Mouse (Mus musculus) mouse trophoblast stem cell (cell line): ENCODE measurements around the gene Cmas.

Source experiments
- in situ Hi-C, 2 experiments: fragments of 300-500 bp; cut with MseI, MboI; formaldehyde crosslinking; loops; 2 replicates in 1 of 2; 3 replicates in 1 of 2; pipeline ENCODE4 v1.15.1; 2025

Cmas gene

DNA sequence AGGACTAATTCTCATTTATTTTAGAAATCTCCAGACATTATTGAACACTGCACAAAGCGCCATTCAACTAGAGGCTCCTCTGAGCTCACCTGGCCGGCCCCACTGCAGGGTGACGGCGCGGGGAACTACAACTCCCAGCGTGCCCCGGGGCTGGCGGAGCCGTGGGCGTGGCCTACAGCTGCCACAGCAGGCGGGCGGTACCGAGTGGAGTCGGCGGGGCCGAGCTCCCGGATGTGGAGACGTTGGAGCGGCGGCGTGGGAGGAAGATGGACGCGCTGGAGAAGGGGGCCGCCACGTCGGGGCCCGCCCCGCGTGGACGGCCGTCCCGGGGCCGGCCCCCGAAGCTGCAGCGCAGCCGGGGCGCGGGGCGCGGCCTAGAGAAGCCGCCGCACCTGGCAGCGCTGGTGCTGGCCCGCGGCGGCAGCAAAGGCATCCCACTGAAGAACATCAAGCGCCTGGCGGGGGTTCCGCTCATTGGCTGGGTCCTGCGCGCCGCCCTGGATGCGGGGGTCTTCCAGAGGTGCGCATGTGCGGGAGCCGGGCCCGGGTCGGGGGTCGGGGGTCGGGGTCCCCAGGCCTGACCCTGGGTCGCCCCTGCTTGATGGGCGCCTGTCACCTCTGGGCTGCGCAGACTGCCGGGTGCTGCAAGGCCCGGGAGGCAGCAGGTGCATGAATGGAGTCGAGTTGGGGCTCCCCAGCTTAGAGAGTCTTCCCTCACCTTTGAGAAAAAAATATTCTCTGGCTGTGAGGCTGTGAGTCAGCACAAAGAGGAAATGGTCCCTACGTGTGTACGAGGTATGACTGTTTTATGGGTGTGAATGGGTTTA, at the start of gene Cmas:
Cmas (plus strand) TSS at position 180 of the 827 bp plus-strand sequence.
- in situ Hi-C loops, result no loop called here

GRCm38 (mm10) chr6:142706688-142707087, 49.8 kb upstream of the Cmas start:
- in situ Hi-C loops, result no loop called here

DNA sequence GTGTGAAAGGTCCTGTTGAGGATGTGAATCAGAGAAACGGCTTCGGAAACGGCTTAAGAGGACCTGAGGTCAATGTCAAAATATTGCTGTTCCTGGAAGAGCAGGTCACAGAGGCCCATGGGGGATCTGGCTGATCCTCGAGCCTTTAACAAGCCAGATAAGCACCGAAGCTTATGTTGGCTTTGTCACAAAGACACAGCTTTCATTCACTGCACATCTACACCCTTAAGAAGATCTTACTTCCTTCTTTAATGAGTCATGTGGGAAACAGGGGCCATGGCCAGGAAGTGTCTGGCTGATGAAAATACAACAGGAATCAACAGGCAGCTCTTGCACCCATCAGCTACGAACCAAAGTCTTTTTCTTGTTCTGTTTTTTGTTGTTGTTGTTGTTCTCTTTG, 48.1 kb upstream of the Cmas start:
- in situ Hi-C loops, result no loop called here

DNA sequence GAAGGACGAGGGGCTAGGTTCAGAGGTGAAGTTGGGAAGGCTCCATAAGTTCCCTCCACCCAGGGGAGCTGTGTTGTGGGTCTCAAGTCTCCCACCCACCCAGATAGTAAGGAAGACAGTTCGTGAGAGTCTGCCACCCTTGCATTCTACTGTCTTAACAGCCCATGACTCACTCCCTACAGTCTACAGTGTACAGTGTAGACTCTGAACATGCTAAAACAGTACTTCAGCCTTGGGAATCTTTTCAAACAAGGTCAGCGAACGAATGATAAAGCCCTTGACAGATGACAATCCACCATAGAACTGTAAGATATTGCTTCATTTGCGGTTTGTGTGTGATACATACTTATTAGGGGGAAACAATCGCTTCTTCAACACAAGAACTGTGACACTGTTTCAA, 45.8 kb upstream of the Cmas start:
- in situ Hi-C loops, result no loop called here

DNA sequence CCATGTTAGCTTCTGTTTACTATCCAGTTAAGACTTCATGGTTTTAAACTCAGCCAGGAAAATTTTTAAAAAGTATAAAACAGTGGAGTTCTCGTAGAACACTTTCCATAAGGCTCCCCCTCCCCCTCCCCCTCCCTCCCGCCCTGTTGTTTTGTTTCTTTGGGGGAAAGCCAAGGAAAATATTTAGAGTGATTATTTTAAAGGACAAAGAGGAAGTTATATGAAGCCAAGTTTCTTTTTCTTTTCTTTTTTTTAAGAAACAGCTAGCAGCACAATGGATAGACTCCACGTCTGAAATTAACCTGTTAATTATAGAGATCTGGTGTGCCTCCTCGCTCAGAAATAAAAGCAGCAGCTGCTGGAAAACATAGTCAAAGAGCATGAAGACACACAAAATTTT, 45.4 kb upstream of the Cmas start:
- in situ Hi-C loops, result no loop called here

GRCm38 (mm10) chr6:142715026-142715425, 41.5 kb upstream of the Cmas start:
- in situ Hi-C loops, result no loop called here

GRCm38 (mm10) chr6:142717186-142717585, 39.3 kb upstream of the Cmas start:
- in situ Hi-C loops, result no loop called here

DNA sequence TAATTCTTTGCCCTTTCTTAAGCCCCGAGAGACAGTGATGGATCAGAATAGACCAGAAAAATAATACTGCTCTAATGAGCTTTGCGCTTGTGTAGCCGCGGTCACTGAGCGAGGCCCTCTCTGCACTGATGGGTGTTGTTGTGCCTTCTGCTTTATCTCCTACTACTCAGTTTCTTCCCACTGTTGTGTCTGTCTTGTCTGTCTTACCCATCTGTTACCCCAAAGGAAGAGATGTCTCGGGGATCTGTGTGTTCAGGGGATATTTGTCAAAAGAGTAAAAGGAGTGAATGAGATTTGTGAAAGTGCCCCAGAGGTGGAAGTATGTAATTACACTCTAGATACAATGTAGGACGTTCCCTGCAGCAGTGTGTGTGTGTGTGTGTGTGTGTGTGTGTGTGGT, 38.3 kb upstream of the Cmas start:
- in situ Hi-C loops, result no loop called here

GRCm38 (mm10) chr6:142720641-142721040, 35.8 kb upstream of the Cmas start:
- in situ Hi-C loops, result no loop called here

GRCm38 (mm10) chr6:142721731-142722130, 34.8 kb upstream of the Cmas start:
- in situ Hi-C loops, result no loop called here

- in situ Hi-C loops, result loop anchor here (25.0 kb wide), 2 partner anchors 339 to 364 kb away; partner anchors contain the start of genes Golt1b (in 1 of the 2) and Recql (in 1 of the 2)
Observed at GRCm38 (mm10) chr6:142726032-142726431, 30.5 kb upstream of the Cmas start.

DNA sequence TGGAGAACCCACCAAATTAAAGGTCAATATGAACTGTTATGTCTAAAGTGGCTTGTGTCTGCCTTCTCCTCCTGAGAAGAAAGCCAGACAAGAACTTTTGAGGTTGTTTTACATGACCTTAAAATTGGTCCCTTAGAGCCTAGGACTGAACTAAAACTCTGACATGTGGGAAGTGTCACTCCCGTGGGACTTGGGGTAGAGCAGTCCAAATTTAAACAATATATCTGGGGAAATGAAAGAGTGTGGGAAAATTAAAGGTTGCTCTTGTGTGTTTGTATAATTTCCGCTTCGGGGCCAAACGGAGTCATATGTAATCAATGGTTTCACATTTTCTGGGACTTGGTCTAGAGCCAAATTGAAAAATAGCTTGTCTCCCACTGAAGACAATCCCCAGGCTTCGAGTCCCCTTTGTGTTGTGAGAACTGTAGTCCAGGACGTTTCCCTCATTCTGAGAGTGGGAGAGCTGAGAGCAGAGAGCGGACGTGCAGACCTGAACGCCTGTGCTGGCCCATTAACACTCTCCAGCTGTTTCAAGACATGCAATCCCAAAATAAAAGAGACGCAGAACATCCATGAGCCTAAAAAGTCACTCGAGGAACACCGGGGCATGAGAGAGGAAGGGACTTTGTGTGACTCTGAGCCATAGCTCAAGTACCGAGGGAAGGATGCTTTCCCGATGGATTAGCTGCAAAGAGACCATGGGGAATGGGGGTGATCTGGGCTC, 23.8 kb upstream of the Cmas start:
- in situ Hi-C loops, result loop anchor here (5.0 to 25.0 kb wide), 4 partner anchors 205 to 370 kb away; partner anchors contain the start of genes Golt1b (in 1 of the 2) and Recql (in 1 of the 2)

DNA sequence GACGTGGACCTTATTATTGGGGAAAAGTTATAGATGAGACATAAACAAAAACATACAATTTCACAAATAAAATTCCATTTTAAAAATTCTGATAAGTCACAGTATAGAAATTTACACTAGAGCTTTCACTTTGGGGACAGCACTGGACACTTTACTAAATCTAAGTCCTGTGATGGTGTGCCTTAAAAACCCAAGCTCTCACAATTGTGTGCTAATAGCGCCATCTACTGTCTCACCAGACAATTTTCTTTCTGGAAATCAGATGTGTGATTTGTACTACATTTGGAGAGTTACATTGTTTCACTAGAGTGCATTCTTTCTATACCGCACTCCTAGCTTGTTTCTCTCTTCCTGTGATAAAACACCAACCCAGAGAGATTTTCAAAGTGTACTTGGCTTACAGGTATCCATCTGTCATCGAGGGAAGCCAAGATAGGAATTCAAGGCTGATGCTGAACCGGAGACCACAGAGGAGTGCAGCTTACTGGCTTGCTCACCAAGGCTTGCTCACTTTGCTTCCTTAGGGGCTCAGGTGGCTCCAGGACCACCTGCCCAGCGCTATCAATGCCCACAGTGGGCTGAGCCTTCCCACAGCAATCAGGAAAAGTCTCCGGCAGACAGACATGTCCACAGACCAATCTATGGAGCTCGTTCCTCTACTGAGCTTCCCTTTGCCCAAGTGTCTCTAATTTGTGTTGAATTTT, 21.0 kb upstream of the Cmas start:
- in situ Hi-C loops, result loop anchor here (25.0 kb wide), 2 partner anchors 348 to 373 kb away; partner anchors contain the start of genes Golt1b (in 1 of the 2) and Recql (in 1 of the 2)

- in situ Hi-C loops, result loop anchor here (25.0 kb wide), 2 partner anchors 351 to 376 kb away; partner anchors contain the start of genes Golt1b (in 1 of the 2) and Recql (in 1 of the 2)
Observed at GRCm38 (mm10) chr6:142738225-142738624, 18.3 kb upstream of the Cmas start.

- in situ Hi-C loops, result loop anchor here (25.0 kb wide), 2 partner anchors 351 to 376 kb away; partner anchors contain the start of genes Golt1b (in 1 of the 2) and Recql (in 1 of the 2)
Observed at GRCm38 (mm10) chr6:142738637-142739036, 17.8 kb upstream of the Cmas start.

DNA sequence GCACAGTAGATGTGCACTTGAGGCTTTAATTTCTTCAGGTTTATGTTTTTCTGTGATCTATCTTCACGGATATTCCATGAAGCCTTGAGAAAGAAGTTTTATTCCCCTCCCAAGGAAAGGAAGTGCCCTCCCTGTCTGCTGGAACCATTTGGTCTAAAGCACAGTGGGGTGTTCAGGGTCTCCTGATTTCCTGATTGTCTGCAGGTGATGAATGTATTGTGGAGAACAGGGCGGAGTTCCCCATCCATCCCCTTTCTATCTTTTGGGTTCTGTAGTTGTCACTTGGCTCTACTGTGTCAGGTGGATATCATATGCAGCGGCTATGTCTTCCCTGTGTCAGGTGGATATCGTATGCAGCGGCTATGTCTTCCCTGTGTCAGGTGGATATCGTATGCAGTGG, 14.7 kb upstream of the Cmas start:
- in situ Hi-C loops, result loop anchor here (25.0 kb wide), 2 partner anchors 354 to 379 kb away; partner anchors contain the start of genes Golt1b (in 1 of the 2) and Recql (in 1 of the 2)

DNA sequence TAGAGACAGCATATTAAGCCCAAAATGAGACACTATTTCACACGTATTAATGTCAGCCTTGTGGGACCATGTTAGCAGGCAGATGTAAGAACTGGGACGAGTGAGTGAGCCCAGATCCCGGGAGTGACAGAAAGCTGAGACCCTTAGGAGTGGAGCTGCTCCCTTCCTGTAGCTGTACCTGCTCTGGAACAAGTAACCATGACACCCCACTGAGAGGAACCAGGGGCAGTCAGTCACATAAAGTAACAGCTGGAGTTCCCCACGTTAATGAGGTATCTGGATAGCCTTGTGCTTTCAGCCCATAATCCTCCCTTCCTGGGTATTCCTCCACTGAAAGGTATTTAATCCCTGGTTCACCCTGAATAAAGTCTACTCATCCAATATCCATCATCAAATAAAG, 13.3 kb upstream of the Cmas start:
- in situ Hi-C loops, result loop anchor here (25.0 kb wide), 2 partner anchors 356 to 381 kb away; partner anchors contain the start of genes Golt1b (in 1 of the 2) and Recql (in 1 of the 2)

DNA sequence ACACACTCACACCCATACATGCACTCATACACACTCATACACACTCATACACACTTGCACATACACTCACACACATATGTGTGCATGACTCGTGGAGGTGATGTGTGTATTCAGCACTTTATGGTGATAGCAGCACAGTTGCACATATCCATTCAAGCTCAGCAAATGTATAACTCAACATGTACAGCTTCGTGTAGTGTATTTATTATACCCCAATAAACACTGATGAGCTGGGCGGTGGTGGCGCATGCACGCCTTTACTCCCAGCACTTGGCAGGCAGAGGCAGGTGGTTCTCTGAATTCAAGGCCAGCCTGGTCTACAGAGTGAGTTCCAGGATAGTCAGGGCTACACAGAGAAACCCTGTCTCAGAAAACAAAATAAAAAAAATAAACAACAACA, 11.0 kb upstream of the Cmas start:
- in situ Hi-C loops, result loop anchor here (25.0 kb wide), 2 partner anchors 358 to 383 kb away; partner anchors contain the start of genes Golt1b (in 1 of the 2) and Recql (in 1 of the 2)

- in situ Hi-C loops, result loop anchor here (25.0 kb wide), 2 partner anchors 359 to 384 kb away; partner anchors contain the start of genes Golt1b (in 1 of the 2) and Recql (in 1 of the 2)
Observed at GRCm38 (mm10) chr6:142746765-142747164, 9.7 kb upstream of the Cmas start.

GRCm38 (mm10) chr6:142747165-142747564, 9.3 kb upstream of the Cmas start:
- in situ Hi-C loops, result loop anchor here (25.0 kb wide), 2 partner anchors 360 to 385 kb away; partner anchors contain the start of genes Golt1b (in 1 of the 2) and Recql (in 1 of the 2)
